Mouse (Mus musculus) spleen, adult 2 months (tissue): ENCODE data around the gene Selenoh.

ENCODE experiments used
- CTCF ChIP-seq: fragments of 200-500 bp; IDR thresholded peaks from 2 replicates; pipeline ENCODE4 v1.5.1; 2011; ENCODE audit warnings: mild to moderate bottlenecking, inconsistent platforms; ENCODE audit not compliant: insufficient read depth, insufficient read length, insufficient replicate concordance; ENCODE audit errors: extremely low read depth
- POLR2A ChIP-seq: fragments of 200-500 bp; IDR thresholded peaks from 2 replicates; pipeline ENCODE4 v1.6.1; 2011; ENCODE audit warnings: low read depth, low read length, inconsistent platforms

DNA sequence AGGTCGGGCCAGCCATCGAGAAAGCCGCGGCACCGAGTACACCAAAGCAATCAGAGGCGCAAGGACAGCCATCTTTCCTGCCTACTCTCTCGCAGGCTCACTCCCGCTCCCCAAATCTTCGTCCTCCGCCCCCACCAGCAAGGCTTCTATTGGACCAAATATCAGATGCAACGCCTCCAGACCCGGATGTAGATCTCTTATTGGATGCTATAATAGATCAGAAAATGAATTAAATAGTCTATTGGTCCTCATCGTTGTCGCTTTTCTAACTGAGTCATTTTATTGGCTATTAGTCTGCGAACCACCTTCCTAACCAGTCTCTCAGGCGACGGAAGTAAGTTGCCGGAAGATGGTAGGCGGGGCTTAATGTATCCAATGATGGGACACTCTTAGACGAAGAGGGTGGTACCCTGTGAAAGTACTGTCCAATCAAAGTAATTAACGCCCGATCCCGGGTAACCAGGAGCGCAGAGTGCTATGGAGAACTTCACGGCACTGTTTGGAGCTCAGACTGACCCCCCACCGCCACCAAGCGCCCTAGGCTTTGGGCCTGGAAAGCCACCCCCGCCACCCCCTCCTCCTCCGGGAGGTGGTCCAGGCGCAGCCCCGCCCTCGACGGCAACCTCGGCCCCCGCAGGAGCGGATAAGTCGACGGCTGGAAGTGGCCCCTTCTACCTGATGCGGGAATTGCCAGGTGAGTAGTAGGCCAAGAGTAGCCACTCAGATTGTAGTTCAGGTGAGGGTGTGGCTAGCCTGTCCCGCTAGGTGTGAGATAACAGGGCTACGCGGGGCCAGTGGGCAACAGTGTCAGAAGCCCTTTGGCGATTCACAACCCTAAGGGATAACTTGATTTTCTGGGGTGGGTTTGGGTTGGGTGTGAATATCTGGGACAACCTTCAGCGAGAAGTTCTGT lies 7.7 kb upstream of the Selenoh start, which contains the start of the genes Gm28635 and Med19:
- TF ChIP-seq CTCF, result no peak
- TF ChIP-seq POLR2A, result 0 out of 2 replicates have a peak, but pooled peaks have one; percentile 29
